Mouse (Mus musculus): ENCODE measurements at regions not wholly inside any gene's neighbourhood (a gene's known extent, or its start where the extent isn't known, plus 50 kb on each side); places are given as distances from the start of the nearest gene placed in this dataset.

DNA sequence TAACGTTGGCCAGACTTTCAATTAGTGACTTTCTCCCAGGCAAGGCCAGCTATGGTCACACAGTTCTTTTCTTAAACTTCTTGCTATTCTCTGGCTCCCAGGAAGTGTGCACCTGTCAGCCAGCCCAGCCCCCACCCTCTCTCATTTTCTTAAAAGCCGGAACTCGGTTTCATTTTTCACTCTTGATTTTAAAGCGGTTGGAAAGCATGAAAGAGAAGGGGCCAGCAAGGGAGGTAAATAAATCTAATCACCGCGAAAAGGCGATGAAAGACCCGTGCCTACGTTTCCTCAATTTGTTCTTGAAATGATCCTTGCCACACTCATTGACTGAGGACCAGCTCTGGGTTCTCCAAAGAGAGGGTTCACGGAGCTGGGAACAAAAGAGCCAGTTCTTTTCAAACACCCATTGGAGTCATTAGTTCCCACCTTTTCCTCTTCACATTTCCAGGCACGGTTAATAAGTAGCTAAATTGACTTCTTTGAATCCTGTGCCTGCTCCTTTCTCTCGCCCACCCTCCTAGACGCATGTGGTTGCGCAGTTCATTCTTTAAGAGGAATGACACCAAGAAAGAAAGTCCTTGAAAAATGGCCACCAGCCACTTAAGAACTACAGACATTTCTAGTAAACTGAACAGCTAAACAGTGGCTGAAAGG is 311.6 kb downstream of the Setd4 start:
- no peak overlapping the region for H3K27ac ChIP-seq
- no peak overlapping the region for H3K9ac ChIP-seq
- peaks cover 21% of the 10 kb centered on the region for H3K27me3 ChIP-seq
- H3K4me3 ChIP-seq = no peak overlapping the region
- H3K9me3 ChIP-seq (replicated peaks) = no peaks in the 10 kb centered on the region
- no peak overlapping the region for H3K4me2 ChIP-seq
- no peak for ATAC-seq (replicated peaks; ENCODE audit: insufficient number of reproducible peaks, insufficient read depth, low FRiP score, low read depth)
- H3K36me3 ChIP-seq = no peaks in the 10 kb centered on the region
- WGBS = 65% methylated on average over 14 of the region's 14 CpGs
- H3K4me1 ChIP-seq (replicated peaks) = no peaks in the 10 kb centered on the region

DNA sequence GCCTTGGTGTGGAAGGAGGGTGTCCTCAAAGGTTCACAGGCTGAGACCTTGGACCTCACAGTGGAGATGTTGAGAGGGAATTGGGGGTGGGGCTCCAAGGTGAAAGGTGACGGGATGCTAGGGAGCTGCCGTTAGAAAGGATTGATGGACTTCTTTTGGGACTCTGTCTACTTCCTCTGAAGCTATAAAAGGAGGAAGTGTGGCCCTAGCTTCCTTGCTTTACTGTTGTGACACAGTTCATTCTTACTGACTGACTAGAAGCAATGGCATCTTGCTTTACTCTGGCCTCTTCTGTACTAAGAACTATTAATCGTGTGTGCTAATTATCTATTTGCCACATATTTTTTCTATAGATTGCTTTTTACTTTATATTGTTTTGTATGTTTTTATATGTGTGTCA is 315.8 kb downstream of the Setd4 start:
- WGBS = 72% methylated on average over 3 of the region's 3 CpGs

DNA sequence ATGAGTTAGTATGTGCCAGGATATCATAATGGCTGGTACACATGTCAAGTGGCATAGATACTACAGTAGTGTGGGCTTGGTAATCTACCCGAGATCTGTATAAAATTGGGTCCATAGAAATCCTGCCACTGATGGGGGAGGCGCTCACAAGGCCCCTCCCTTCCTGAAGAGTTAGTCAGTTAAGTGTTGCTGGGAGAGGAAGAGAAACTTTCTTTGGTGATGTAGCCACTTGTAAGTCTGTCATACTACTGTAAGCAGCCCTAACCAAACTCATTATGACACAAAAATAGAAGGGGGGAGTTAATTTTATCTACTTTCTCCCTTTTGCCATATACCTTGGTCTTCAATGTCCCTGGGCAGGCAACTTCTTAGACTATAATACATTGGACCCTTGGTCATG is 316.3 kb downstream of the Setd4 start:
- H3K9me3 ChIP-seq (replicated peaks) = no peaks in the 10 kb centered on the region
- H3K9ac ChIP-seq = no peak overlapping the region
- no peak overlapping the region for H3K4me2 ChIP-seq
- H3K4me1 ChIP-seq (replicated peaks) = no peaks in the 10 kb centered on the region
- peaks cover 5% of the 10 kb centered on the region; the same call in 1 of the 2 replicates for H3K27me3 ChIP-seq
- 60% methylated on average over 2 of the region's 2 CpGs for WGBS
- no peak overlapping the region for H3K27ac ChIP-seq
- H3K36me3 ChIP-seq = no peaks in the 10 kb centered on the region
- no peak overlapping the region for H3K4me3 ChIP-seq
- ATAC-seq (replicated peaks; ENCODE audit: insufficient number of reproducible peaks, insufficient read depth, low FRiP score, low read depth) = no peak

More for the DNA sequence above, 315.8 kb downstream of the Setd4 start:
- Histone ChIP-seq H3K9ac (no peak overlapping the region), H3K4me3 (no peak overlapping the region), H3K27ac (no peak overlapping the region), H3K4me2 (no peak overlapping the region), H3K4me1 (replicated peaks) (no peaks in the 10 kb centered on the region), H3K36me3 (no peaks in the 10 kb centered on the region), H3K27me3 (peaks cover 9% of the 10 kb centered on the region; the same call in 1 of the 2 replicates), H3K9me3 (replicated peaks) (no peaks in the 10 kb centered on the region)
- no peak for ATAC-seq (replicated peaks; ENCODE audit: insufficient number of reproducible peaks, insufficient read depth, low FRiP score, low read depth)

DNA sequence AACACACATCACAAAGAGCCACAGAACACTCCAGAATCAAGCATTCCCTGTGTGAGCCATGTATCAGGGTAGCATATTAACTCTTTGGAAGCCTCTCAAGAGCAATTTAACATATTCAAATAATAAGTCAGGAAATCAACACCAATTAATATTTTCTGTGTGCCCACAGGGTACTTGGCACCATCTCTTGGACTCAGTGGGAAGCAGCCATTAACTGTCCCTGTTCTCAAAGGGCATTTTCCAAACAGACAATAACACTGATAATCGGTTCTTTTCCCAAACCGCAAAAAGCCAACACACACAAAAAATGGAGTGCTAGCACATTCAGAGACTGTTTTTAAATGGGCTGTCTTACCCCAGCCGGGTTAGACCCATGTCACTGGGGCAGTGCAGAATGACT is 317.0 kb downstream of the Setd4 start:
- no peak overlapping the region for H3K4me2 ChIP-seq
- ATAC-seq (replicated peaks; ENCODE audit: insufficient number of reproducible peaks, insufficient read depth, low FRiP score, low read depth) = no peak
- peaks cover 3% of the 10 kb centered on the region; the same call in 1 of the 2 replicates for H3K27me3 ChIP-seq
- H3K27ac ChIP-seq = no peak overlapping the region
- no peak overlapping the region for H3K4me3 ChIP-seq
- no peaks in the 10 kb centered on the region for H3K9me3 ChIP-seq (replicated peaks)
- WGBS = 84% methylated on average over 3 of the region's 3 CpGs
- H3K36me3 ChIP-seq = no peaks in the 10 kb centered on the region
- no peak overlapping the region for H3K9ac ChIP-seq
- no peaks in the 10 kb centered on the region for H3K4me1 ChIP-seq (replicated peaks)

DNA sequence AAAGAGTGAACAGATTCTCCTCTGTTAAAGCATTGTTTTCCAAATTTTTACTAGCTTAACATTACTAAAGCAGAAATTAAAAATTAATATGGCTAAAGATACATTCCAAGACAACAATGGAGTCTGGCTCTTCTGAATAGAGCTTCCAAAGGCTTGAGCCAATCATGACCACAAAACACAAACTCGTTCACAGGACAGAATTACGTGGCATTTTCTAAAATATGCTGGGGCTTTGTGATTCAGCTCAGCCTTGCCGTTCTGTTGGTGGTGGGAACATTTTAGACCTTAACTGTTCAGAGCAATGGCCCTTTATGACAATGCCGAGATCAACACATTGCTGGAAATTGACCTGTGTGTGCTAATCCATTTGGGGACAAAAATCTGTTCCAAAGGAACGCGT is 318.7 kb downstream of the Setd4 start:
- Histone ChIP-seq H3K9ac (no peak overlapping the region), H3K27ac (no peak overlapping the region), H3K36me3 (no peaks in the 10 kb centered on the region), H3K4me3 (no peak overlapping the region), H3K27me3 (peaks cover 1% of the 10 kb centered on the region), H3K4me1 (replicated peaks) (no peaks in the 10 kb centered on the region), H3K4me2 (no peak overlapping the region), H3K9me3 (replicated peaks) (no peaks in the 10 kb centered on the region)
- 85% methylated on average over 6 of the region's 6 CpGs for WGBS
- ATAC-seq (replicated peaks; ENCODE audit: insufficient number of reproducible peaks, insufficient read depth, low FRiP score, low read depth) = no peak

DNA sequence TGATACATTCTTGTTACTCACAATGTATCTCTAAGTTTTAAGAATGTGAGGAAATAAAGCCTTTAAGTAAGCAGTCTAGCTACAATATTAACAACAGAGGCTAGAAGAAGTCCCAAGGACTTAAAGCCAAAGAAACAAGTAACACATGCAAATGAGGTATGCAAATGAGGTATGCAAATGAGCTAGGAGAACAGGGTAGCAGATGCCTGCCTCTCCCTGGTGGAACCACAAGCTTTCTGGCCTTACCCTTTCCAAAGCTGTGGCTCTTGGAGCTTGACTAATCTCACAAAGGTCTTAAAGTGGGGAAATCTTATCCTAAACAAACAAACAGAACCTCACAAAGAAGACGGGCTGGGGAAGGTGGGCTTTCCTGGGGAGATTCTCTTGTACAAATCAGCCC is 322.1 kb downstream of the Setd4 start:
- H3K4me2 ChIP-seq = no peak overlapping the region
- H3K27ac ChIP-seq = no peak overlapping the region
- 19% methylated on average over 1 of the region's 1 CpGs for WGBS
- H3K27me3 ChIP-seq = peaks cover 4% of the 10 kb centered on the region; the same call in 1 of the 2 replicates
- ATAC-seq (replicated peaks; ENCODE audit: insufficient number of reproducible peaks, insufficient read depth, low FRiP score, low read depth) = no peak
- no peak overlapping the region for H3K4me3 ChIP-seq
- no peak overlapping the region for H3K9ac ChIP-seq
- no peaks in the 10 kb centered on the region for H3K36me3 ChIP-seq
- H3K4me1 ChIP-seq (replicated peaks) = no peaks in the 10 kb centered on the region
- H3K9me3 ChIP-seq (replicated peaks) = no peaks in the 10 kb centered on the region

DNA sequence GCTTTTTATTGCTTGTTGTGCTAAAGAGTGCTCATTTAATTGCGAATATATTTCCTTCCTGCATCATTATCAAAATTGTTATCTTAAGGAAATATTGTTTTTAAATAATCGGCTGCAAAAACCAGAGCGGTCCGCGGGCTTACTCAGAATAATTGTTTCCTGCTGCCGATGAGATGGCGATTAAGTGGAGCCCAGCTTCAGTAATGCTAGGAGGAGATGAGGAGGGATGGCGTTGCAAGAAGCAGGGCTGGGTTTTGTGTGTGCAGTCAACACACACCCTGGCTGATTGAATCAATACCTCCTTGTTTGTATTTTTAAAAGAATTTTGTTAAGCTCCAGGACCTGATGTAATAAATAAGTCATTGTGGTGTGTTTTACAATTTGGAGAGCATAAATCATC is 331.2 kb downstream of the Setd4 start:
- Histone ChIP-seq H3K9ac (no peak overlapping the region), H3K36me3 (no peaks in the 10 kb centered on the region), H3K4me3 (no peak overlapping the region), H3K27ac (no peak overlapping the region), H3K4me2 (no peak overlapping the region), H3K4me1 (replicated peaks) (no peaks in the 10 kb centered on the region), H3K27me3 (peaks cover 14% of the 10 kb centered on the region), H3K9me3 (replicated peaks) (no peaks in the 10 kb centered on the region)
- ATAC-seq (replicated peaks; ENCODE audit: insufficient number of reproducible peaks, insufficient read depth, low FRiP score, low read depth) = no peak
- WGBS = 64% methylated on average over 8 of the region's 8 CpGs

DNA sequence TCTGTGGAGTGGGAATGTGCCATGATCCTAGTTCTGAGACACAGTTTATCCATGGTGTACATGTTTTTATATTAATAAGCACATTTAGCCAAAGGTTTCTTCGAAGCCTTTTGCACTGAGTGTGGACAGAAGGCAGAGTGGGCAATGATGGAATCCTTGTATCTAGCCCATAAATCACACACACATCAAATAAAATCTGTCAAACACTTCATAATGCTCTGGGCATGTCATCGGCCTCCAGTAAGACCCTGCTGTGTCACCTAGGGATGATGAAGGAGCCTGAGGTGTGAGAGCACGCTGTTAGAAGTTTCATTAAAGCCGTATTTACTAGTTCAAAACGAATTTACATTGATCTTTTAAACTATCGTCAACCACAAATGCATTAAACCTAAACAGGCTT is 331.7 kb downstream of the Setd4 start:
- Histone ChIP-seq H3K4me1 (replicated peaks) (no peaks in the 10 kb centered on the region), H3K27me3 (peaks cover 14% of the 10 kb centered on the region), H3K9me3 (replicated peaks) (no peaks in the 10 kb centered on the region), H3K27ac (no peak overlapping the region), H3K4me3 (no peak overlapping the region), H3K9ac (no peak overlapping the region), H3K36me3 (no peaks in the 10 kb centered on the region), H3K4me2 (no peak overlapping the region)
- 62% methylated on average over 6 of the region's 6 CpGs for WGBS
- ATAC-seq (replicated peaks; ENCODE audit: insufficient number of reproducible peaks, insufficient read depth, low FRiP score, low read depth) = no peak

DNA sequence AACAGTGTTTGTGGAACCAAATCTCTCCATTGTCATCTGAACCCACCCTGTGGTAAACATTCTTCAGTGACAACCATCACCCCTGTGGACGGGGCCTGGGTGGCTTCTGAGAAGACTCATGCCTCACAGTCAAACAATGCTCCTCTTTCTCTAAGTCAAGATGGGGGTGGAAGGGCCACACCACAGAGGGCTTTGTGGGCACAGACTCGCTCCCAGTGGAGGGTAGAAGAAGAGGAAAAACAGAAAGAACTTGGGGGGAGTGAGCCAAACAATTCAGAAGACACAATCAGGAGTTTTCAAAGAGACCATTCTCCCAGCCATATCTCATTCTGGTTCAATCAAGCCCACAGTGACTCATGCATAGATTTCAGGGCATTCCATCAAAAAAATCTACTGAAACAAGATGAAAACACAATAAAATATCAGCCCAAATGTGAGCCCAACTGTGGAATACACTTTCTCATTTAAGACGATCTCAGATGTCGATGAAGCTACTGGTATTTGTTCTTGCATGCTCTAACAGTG is 339.7 kb downstream of the Setd4 start:
- Histone ChIP-seq H3K27ac (no peak overlapping the region), H3K4me3 (no peak overlapping the region), H3K4me2 (no peak overlapping the region), H3K9me3 (replicated peaks) (no peaks in the 10 kb centered on the region), H3K36me3 (no peaks in the 10 kb centered on the region), H3K4me1 (replicated peaks) (no peaks in the 10 kb centered on the region), H3K27me3 (no peaks in the 10 kb centered on the region), H3K9ac (no peak overlapping the region)
- WGBS = 55% methylated on average over 4 of the region's 4 CpGs
- ATAC-seq (replicated peaks; ENCODE audit: insufficient number of reproducible peaks, insufficient read depth, low FRiP score, low read depth) = no peak

DNA sequence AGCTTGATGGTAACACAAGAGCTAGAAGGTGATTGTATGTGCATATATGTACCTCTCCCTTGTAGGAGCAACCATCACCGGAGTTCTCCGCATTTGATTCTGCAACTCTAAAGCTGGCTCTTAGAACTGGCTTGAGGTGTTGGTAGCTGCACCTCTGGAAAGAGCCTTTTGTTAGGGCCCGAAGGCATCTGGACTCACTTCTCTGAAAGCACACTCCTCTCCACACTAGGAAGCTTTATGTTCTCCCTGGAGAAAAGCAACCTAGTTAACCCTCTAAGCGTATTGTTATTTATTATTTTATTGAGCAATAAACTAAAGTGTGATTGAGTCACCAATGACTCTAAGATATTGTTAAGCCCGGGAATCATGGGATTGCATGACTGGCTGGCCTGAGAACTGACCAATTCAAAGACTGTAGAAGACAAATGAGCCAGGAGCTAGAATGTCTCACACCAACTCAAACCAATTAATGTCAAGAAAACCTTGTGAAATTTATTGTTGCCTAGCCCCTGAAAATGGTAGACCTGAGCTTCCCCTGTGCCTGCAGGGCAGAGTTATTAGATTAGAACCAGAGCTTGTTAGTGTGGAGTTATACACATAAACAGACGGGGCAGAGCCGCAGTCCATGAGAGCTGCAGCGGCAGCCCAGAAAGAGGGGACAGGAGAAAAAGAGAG is 340.6 kb downstream of the Setd4 start:
- 84% methylated on average over 8 of the region's 8 CpGs for WGBS
- H3K4me1 ChIP-seq (replicated peaks) = no peaks in the 10 kb centered on the region
- no peaks in the 10 kb centered on the region for H3K27me3 ChIP-seq
- H3K4me3 ChIP-seq = no peak overlapping the region
- no peak overlapping the region for H3K27ac ChIP-seq
- no peak for ATAC-seq (replicated peaks; ENCODE audit: insufficient number of reproducible peaks, insufficient read depth, low FRiP score, low read depth)
- H3K4me2 ChIP-seq = no peak overlapping the region
- no peaks in the 10 kb centered on the region for H3K36me3 ChIP-seq
- no peak overlapping the region for H3K9ac ChIP-seq
- H3K9me3 ChIP-seq (replicated peaks) = no peaks in the 10 kb centered on the region

DNA sequence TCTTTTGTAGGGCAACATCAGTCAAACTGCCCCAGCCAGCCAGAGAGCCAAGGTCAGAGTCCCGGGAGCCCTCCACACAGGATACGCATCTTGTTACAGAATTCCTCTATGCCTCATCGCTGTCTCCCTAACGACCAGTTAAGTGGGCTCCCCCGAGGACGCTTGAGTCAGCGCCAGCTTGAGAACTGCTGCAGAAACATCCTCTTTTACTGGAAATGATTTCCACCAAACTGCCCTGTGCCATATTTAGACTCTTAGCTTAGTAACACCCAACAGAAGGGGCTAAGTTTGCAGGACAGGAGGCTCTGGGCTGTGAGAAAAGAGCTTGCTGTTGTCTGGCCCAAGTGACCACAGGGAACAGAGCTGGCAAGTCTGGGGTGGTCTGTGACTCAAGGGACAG is 357.0 kb downstream of the Setd4 start:
- H3K9ac ChIP-seq = no peak overlapping the region
- no peak overlapping the region for H3K4me3 ChIP-seq
- H3K4me1 ChIP-seq (replicated peaks) = no peaks in the 10 kb centered on the region
- no peaks in the 10 kb centered on the region for H3K36me3 ChIP-seq
- no peak overlapping the region for H3K27ac ChIP-seq
- no peaks in the 10 kb centered on the region for H3K27me3 ChIP-seq
- 28% methylated on average over 7 of the region's 7 CpGs for WGBS
- H3K9me3 ChIP-seq (replicated peaks) = no peaks in the 10 kb centered on the region
- no peak overlapping the region for H3K4me2 ChIP-seq
- no peak for ATAC-seq (replicated peaks; ENCODE audit: insufficient number of reproducible peaks, insufficient read depth, low FRiP score, low read depth)

DNA sequence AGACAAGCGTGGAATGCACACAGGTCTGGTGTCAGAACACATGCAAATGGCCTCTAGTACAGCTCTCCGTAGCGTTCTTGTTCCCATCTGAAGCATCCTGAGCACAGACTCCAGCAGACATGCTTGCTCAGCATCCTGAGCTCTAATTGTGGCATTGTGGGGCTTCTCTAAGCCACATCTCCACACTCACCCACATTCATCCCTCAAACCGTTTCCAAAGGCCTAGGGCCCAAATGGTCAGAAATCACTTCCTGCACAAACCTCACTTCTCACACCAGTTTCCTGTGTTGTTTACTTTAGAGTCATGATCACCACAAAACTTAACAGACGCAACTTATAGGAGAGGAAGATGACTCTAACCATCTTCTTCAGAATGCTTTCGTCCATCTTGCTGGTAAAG is 358.1 kb downstream of the Setd4 start:
- no peaks in the 10 kb centered on the region for H3K27me3 ChIP-seq
- no peak for ATAC-seq (replicated peaks; ENCODE audit: insufficient number of reproducible peaks, insufficient read depth, low FRiP score, low read depth)
- H3K4me2 ChIP-seq = no peak overlapping the region
- H3K9me3 ChIP-seq (replicated peaks) = no peaks in the 10 kb centered on the region
- H3K36me3 ChIP-seq = no peaks in the 10 kb centered on the region
- H3K9ac ChIP-seq = no peak overlapping the region
- H3K4me1 ChIP-seq (replicated peaks) = no peaks in the 10 kb centered on the region
- no peak overlapping the region for H3K27ac ChIP-seq
- H3K4me3 ChIP-seq = no peak overlapping the region
- WGBS = 79% methylated on average over 6 of the region's 6 CpGs

Measured in heart, embryonic 15.5 days (tissue).